In genomic region chr9:62554606-62555005, GRCm38 (mm10) we compare ENCODE assay signal across 11 mouse cellular contexts. TPM values are rescaled to one million over a fixed set of nuclear protein-coding genes. Genes with fewer than 3 reads are reported as not detected.
DNase-seq lines count a peak whose midpoint lies in the region; ATAC-seq lines count a peak whose summit lies in the region.
"Had no signal": no experiment of that assay in that cellular context is flagged by ENCODE, and none has a peak within 500 bp of the region (broad histone marks: within the 10 kb centered on the region; RNA-seq: fewer than 3 reads in every experiment).

No protein-coding gene starts in this region.

- peak; percentile 91 for ATAC-seq in hindbrain, embryonic 12.5 days (ENCODE audit: low FRiP score)
- ATAC-seq in granulocyte monocyte progenitor cell, adult 5-6 weeks (replicated peaks; ENCODE audit: poor library complexity, severe bottlenecking), result no peak

- H3K27ac ChIP-seq in hindbrain, embryonic 12.5 days, result peak overlapping the region; percentile 70
- H3K27ac ChIP-seq: embryonic facial prominence, embryonic 13.5 days; kidney, postnatal 0 days; lung, embryonic 15.5 days had no signal

- DNase-seq in cerebellum, postnatal 10 days, result peak; percentile 42 to 52
- no peak for DNase-seq in cerebellum, postnatal 36 days
- peak; percentile 62 to 69 for DNase-seq in left cerebral cortex, postnatal 36 days (ENCODE audit: low spot score in 2 of 2)
- DNase-seq in right cerebral cortex, adult 2 months (ENCODE audit: low spot score in 2 of 2), result peak; percentile 69 to 78
- no peak for DNase-seq in heart, postnatal 36 days
- DNase-seq in spleen, postnatal 14 days (ENCODE audit: low spot score in 2 of 2), result no peak

- no peak overlapping the region for H3K4me3 ChIP-seq in hindbrain, embryonic 12.5 days
- H3K4me3 ChIP-seq: embryonic facial prominence, embryonic 13.5 days; lung, embryonic 15.5 days had no signal

- no peaks in the 10 kb centered on the region for H3K9me3 ChIP-seq in hindbrain, embryonic 12.5 days (replicated peaks)
- H3K9me3 ChIP-seq: embryonic facial prominence, embryonic 13.5 days; lung, embryonic 15.5 days had no signal

- H3K9ac ChIP-seq in hindbrain, embryonic 12.5 days, result no peak overlapping the region
- H3K9ac ChIP-seq: embryonic facial prominence, embryonic 13.5 days; lung, embryonic 15.5 days had no signal

- WGBS in hindbrain, embryonic 12.5 days, result 38% methylated on average over 3 of the region's 3 CpGs

- peaks cover 17% of the 10 kb centered on the region for H3K4me1 ChIP-seq in hindbrain, embryonic 12.5 days
- H3K4me1 ChIP-seq: embryonic facial prominence, embryonic 13.5 days; lung, embryonic 15.5 days had no signal

- intact Hi-C loops in left cerebral cortex, postnatal 36 days (cut with DNase I), result loop anchor here (2.0 to 5.0 kb wide), 4 partner anchors 137 to 268 kb away; partner anchors contain the start of gene Anp32a
- intact Hi-C loops in heart, postnatal 36 days (cut with DNase I), result loop anchor here (1.0 to 5.0 kb wide), 2 partner anchors 223 to 267 kb away; no protein-coding TSS in a partner anchor

- peaks cover 4% of the 10 kb centered on the region; the same call in 1 of the 2 replicates for H3K27me3 ChIP-seq in hindbrain, embryonic 12.5 days
- H3K27me3 ChIP-seq: embryonic facial prominence, embryonic 13.5 days; lung, embryonic 15.5 days had no signal

- no peak overlapping the region for H3K4me2 ChIP-seq in hindbrain, embryonic 12.5 days (replicated peaks)
- H3K4me2 ChIP-seq: embryonic facial prominence, embryonic 13.5 days; lung, embryonic 15.5 days had no signal

- H3K36me3 ChIP-seq in hindbrain, embryonic 12.5 days, result no peaks in the 10 kb centered on the region
- H3K36me3 ChIP-seq: embryonic facial prominence, embryonic 13.5 days; lung, embryonic 15.5 days had no signal

RNA-seq across cellular contexts. Expression of gene Coro2b, which starts 17.8 kb away (rescaled TPM):
- 34.2 and 36.9 TPM in 2 replicates for polyA plus RNA-seq in hindbrain, embryonic 12.5 days (2016; fragmentation: Nextera tagmentation; extraction: Ambion mirVana)
- 100 to 1,000 TPM; 171 to 177 TPM for total RNA-seq in left cerebral cortex, postnatal 36 days (2021)
- total RNA-seq in heart, postnatal 36 days (2021), result 10 to 100 TPM in 1 of 2 experiments, 1 to 10 TPM in 1; 9.8 to 14.5 TPM
- total RNA-seq in granulocyte monocyte progenitor cell, adult 5-6 weeks (2014; fragmentation: Nextera tagmentation), result 2.0 TPM in 1 of 2 replicates, not detected in the other
- not detected in 2 replicates for total RNA-seq in granulocyte monocyte progenitor cell, adult 5-6 weeks (2017)

Comparison
In these comparisons a context has a peak if more than half of its experiments do, and no peak if none do; other contexts are left out.
1. DNase-seq: peak in cerebellum, postnatal 10 days (2 of 2), left cerebral cortex, postnatal 36 days (2 of 2) and right cerebral cortex, adult 2 months (2 of 2); none in cerebellum, postnatal 36 days (0 of 2), heart, postnatal 36 days (0 of 2) and spleen, postnatal 14 days (0 of 2).
2. RNA of gene Coro2b, which starts 17.8 kb away (total RNA-seq): 171 to 177 TPM in left cerebral cortex, postnatal 36 days; 9.8 to 14.5 TPM in heart, postnatal 36 days and 2.0 TPM in granulocyte monocyte progenitor cell, adult 5-6 weeks; every median in the first group is over 10 times any median in the second.